10 mouse cellular contexts compared by ENCODE assay signal in genomic region chr16:58481219-58481905, GRCm38 (mm10). TPM values are rescaled to one million over a fixed set of nuclear protein-coding genes. Genes with fewer than 3 reads are reported as not detected.
DNase-seq lines count a peak whose midpoint lies in the region; ATAC-seq lines count a peak whose summit lies in the region.
"Had no signal": no experiment of that assay in that cellular context is flagged by ENCODE, and none has a peak within 500 bp of the region (broad histone marks: within the 10 kb centered on the region; RNA-seq: fewer than 3 reads in every experiment).

No protein-coding gene starts in this region.

- H3K9ac ChIP-seq in limb, embryonic 15.5 days: no peak overlapping the region

- H3K4me1 ChIP-seq in limb, embryonic 15.5 days: no peaks in the 10 kb centered on the region

- no peak overlapping the region for H3K4me3 ChIP-seq in limb, embryonic 15.5 days
- H3K4me3 ChIP-seq: left cerebral cortex, adult 2 months; myocyte had no signal

- peak; percentile 48 for ATAC-seq in frontal cortex, adult (ENCODE audit: low TSS enrichment)
- ATAC-seq in limb, embryonic 15.5 days (ENCODE audit: insufficient number of reproducible peaks, low FRiP score, low TSS enrichment, low read depth): 0 out of 2 replicates have a peak, but pooled peaks have one; percentile 31

- no peaks in the 10 kb centered on the region for H3K9me3 ChIP-seq in limb, embryonic 15.5 days

- H3K4me2 ChIP-seq in limb, embryonic 15.5 days: no peak overlapping the region

- H3K36me3 ChIP-seq in limb, embryonic 15.5 days: peaks cover 19% of the 10 kb centered on the region

- H3K27me3 ChIP-seq in limb, embryonic 15.5 days: no peaks in the 10 kb centered on the region

- 68% methylated on average over 9 of the region's 9 CpGs for WGBS in limb, embryonic 15.5 days

- no peak overlapping the region for H3K27ac ChIP-seq in limb, embryonic 15.5 days

- no peak for DNase-seq in frontal cortex, postnatal 36 days (ENCODE audit: low spot score in 2 of 2)
- DNase-seq in thymus, postnatal 0 days (ENCODE audit: low spot score): peak; percentile 48
- DNase-seq in thymus, postnatal 10 days (ENCODE audit: low spot score in 2 of 2): no peak
- DNase-seq in embryo, embryonic 9.5 days (ENCODE audit: extremely low spot score): no peak
- no peak for DNase-seq in yolk sac, embryonic 10.5 days (ENCODE audit: low spot score)
- DNase-seq in cerebellum, postnatal 14 days: no peak

RNA-seq across cellular contexts. Expression of gene St3gal6, which starts 42.7 kb away (rescaled TPM):
- 18.7 and 20.4 TPM in 2 replicates for polyA plus RNA-seq in thymus, postnatal 0 days (2015; fragmentation: Nextera tagmentation; extraction: Ambion mirVana)
- 16.0 and 16.9 TPM in 2 replicates for polyA plus RNA-seq in limb, embryonic 15.5 days (2015; fragmentation: Nextera tagmentation; extraction: Ambion mirVana)
